Mouse (Mus musculus): ENCODE results near the gene Adamts2.

DNA sequence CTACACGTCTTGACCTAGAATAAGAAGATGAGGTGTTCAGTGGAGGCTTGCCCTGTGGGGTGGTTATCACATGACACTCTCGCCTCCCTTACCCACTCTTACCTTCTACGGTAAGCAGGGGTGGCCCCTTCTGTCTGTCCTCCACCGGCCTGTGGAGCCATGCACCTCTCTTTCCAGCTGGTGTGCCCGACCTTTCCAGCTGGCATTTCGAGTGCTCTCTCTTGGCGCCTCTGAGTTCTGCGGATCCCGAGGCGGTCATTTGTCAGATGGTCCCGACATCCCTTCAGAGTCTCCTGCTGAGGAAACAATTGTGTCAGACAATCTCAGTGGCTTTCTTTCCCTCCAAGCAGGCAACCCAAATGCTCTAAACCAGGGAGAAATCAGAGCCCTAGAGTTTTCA, 35.1 kb downstream of the Adamts2 start:
- TF ChIP-seq CTCF (IDR thresholded peaks at IDR 0.05; ENCODE audit: low read depth) (no peak), EP300 (IDR thresholded peaks at IDR 0.05; ENCODE audit: low read depth) (no peak)

All from liver, postnatal 0 days (tissue).